Mouse (Mus musculus) ovary, adult 10 weeks (tissue): ENCODE data around the gene Vmn2r85. TPM values are rescaled to one million over a fixed set of nuclear protein-coding genes. Genes with fewer than 3 reads are reported as not detected.

ENCODE experiments used
- polyA plus RNA-seq: library from polyadenylated mRNA; stranded (reverse); fragments of 350-450 nt; fragmentation: Illumina TruSeq; extraction: RNeasy Lipid Tissue Mini Kit (QIAGEN cat#74804); gene quantifications from one replicate; pipeline ENCODE4 v1.2.3, GENCODE M21; 2014

Vmn2r85 gene
- polyA plus RNA-seq, result not detected

GRCm38 (mm10) chr10:130429603-130430002, at the start of gene Vmn2r85:
TSS of gene Vmn2r85 (minus strand) at chr10:130429703.

GRCm38 (mm10) chr10:130455950-130456349, 26.4 kb upstream of the Vmn2r85 start, which contains the start of gene Vmn2r86:
TSS of gene Vmn2r86 (minus strand) at chr10:130456050.

GRCm38 (mm10) chr10:130394232-130394631, 35.3 kb downstream of the Vmn2r85 start, which contains the start of gene Vmn2r84:
TSS of gene Vmn2r84 (minus strand) at chr10:130394332.

Other genes starting within 250 kb of the Vmn2r85 start
- not detected for gene Olfr826, start 245.5 kb downstream of the Vmn2r85 start, polyA plus RNA-seq
- gene Olfr827, start 215.3 kb downstream of the Vmn2r85 start, polyA plus RNA-seq, result not detected
- gene Neurod4, start 149.5 kb downstream of the Vmn2r85 start, polyA plus RNA-seq, result not detected
- gene Tespa1, start 106.8 kb downstream of the Vmn2r85 start, polyA plus RNA-seq, result 0.63 TPM
- not detected for gene Vmn2r84, start 35.4 kb downstream of the Vmn2r85 start, polyA plus RNA-seq
- gene Vmn2r86, start 26.3 kb upstream of the Vmn2r85 start, polyA plus RNA-seq, result not detected
- not detected for gene Vmn2r87, start 67.7 kb upstream of the Vmn2r85 start, polyA plus RNA-seq